Comparison of ENCODE assay signal across 8 mouse cellular contexts in the genomic region with DNA sequence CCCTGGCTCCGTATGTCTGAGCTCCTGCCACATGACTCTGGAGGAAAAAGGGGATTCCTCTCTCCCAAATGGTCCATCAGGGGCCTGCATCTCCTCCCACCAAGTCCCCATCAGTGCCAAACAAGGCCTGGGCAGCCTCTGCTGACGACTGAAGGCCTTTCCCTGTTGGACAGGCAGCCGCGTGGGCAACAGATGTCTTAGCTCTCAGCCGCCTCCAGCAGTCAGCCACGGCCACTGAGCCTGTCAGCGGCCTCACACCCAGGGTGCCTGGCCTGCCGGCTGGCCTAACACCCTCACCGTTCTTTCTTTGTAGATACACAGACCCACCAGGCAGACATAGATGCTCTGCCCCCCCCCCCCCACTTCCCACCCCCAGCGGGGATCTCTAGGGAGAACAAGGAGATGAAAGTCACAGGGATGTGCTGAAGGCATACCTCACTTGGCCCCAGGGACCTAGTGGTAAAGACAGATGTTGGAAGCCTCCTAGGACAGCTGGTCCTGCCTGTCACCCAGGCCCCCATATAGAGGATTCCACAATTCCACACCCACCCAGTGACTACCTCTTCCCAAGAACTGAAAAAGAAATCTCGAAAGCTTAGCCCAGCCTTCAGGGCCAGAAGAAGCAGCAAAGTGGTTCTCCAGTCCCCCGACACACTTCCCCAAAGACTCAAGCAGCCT. TPM values are rescaled to one million over a fixed set of nuclear protein-coding genes. Genes with fewer than 3 reads are reported as not detected.
DNase-seq lines count a peak whose midpoint lies in the region; ATAC-seq lines count a peak whose summit lies in the region.

No protein-coding gene starts in this region.

- peak overlapping the region; percentile 82 for H3K27ac ChIP-seq in embryonic facial prominence, embryonic 15.5 days (replicated peaks)
- H3K27ac ChIP-seq in hindbrain, embryonic 16.5 days (ENCODE audit: low read depth, low read length) = no peak overlapping the region

- peak overlapping the region; percentile 68 for H3K4me3 ChIP-seq in embryonic facial prominence, embryonic 15.5 days (replicated peaks)
- H3K4me3 ChIP-seq in hindbrain, embryonic 16.5 days (ENCODE audit: low read length) = peak overlapping the region; percentile 57

- no peaks in the 10 kb centered on the region for H3K36me3 ChIP-seq in embryonic facial prominence, embryonic 15.5 days
- no peaks in the 10 kb centered on the region for H3K36me3 ChIP-seq in hindbrain, embryonic 16.5 days (ENCODE audit: control insufficient read depth, insufficient read depth, low read length)

- no peaks in the 10 kb centered on the region for H3K9me3 ChIP-seq in embryonic facial prominence, embryonic 15.5 days (replicated peaks)
- H3K9me3 ChIP-seq in hindbrain, embryonic 16.5 days (ENCODE audit: control insufficient read depth, low read length) = no peaks in the 10 kb centered on the region

- peak overlapping the region; percentile 79 for H3K4me2 ChIP-seq in embryonic facial prominence, embryonic 15.5 days (replicated peaks)
- peak overlapping the region; percentile 91 for H3K4me2 ChIP-seq in hindbrain, embryonic 16.5 days (ENCODE audit: low read length)

- intact Hi-C loops in heart, postnatal 36 days (cut with DNase I) = no loop called here

- no peak for ATAC-seq in embryonic facial prominence, embryonic 15.5 days (ENCODE audit: insufficient number of reproducible peaks, low FRiP score, low TSS enrichment, low read depth)
- ATAC-seq in hindbrain, embryonic 16.5 days = no peak
- no peak for ATAC-seq in inflammation-experienced regulatory T-cells, adult 6 months

- peak; percentile 48 to 54 for DNase-seq in heart, adult 18-20 months
- DNase-seq in heart, postnatal 36 days = no peak
- peak; percentile 52 for DNase-seq in mesoderm, embryonic 11.5 days (ENCODE audit: low read depth, low spot score)
- no peak for DNase-seq in right cerebral cortex, adult 2 months (ENCODE audit: low spot score in 2 of 2)
- DNase-seq in adrenal gland, postnatal 25 days = no peak

- peak overlapping the region; percentile 80 for H3K9ac ChIP-seq in embryonic facial prominence, embryonic 15.5 days
- H3K9ac ChIP-seq in hindbrain, embryonic 16.5 days (ENCODE audit: low read depth, low read length) = 0 out of 2 replicates have a peak overlapping the region, but pooled peaks have one; percentile 32

- no peaks in the 10 kb centered on the region for H3K27me3 ChIP-seq in embryonic facial prominence, embryonic 15.5 days
- no peaks in the 10 kb centered on the region for H3K27me3 ChIP-seq in hindbrain, embryonic 16.5 days (replicated peaks; ENCODE audit: control insufficient read depth, insufficient read depth, low read length)

- 12% methylated on average over 12 of the region's 12 CpGs for WGBS in embryonic facial prominence, embryonic 15.5 days
- WGBS in hindbrain, embryonic 16.5 days = 30% methylated on average over 12 of the region's 12 CpGs

- peaks cover 77% of the 10 kb centered on the region for H3K4me1 ChIP-seq in embryonic facial prominence, embryonic 15.5 days
- peaks cover 13% of the 10 kb centered on the region for H3K4me1 ChIP-seq in hindbrain, embryonic 16.5 days (ENCODE audit: control insufficient read depth, insufficient read depth, low read depth, low read length)

RNA-seq across cellular contexts. Expression of gene Pdlim4, which starts 1.4 kb away (rescaled TPM):
- total RNA-seq in heart, adult 18-20 months (2021) = 10 to 100 TPM; 30.2 to 31.9 TPM
- total RNA-seq in heart, postnatal 36 days (2021) = 10 to 100 TPM; 29.4 to 37.1 TPM
- 168 and 169 TPM in 2 replicates for polyA plus RNA-seq in embryonic facial prominence, embryonic 15.5 days (2015; fragmentation: Nextera tagmentation; extraction: Ambion mirVana)
- 37.4 and 38.4 TPM in 2 replicates for polyA plus RNA-seq in hindbrain, embryonic 16.5 days (2015; fragmentation: Nextera tagmentation; extraction: Ambion mirVana)
- polyA plus RNA-seq in inflammation-experienced regulatory T-cells, adult 6 months (2017; shearing (Covaris generic)) = 1 to 10 TPM in 1 of 3 experiments, under 1 TPM in 2; 0.49 to 1.1 (median 0.50) TPM
- total RNA-seq in adrenal gland, postnatal 25 days (2021) = 20.6 and 37.9 TPM in 2 replicates

RNA-seq across cellular contexts. Expression of gene P4ha2, which starts 32.4 kb away (rescaled TPM):
- total RNA-seq in heart, adult 18-20 months (2021) = 10 to 100 TPM; 55.4 to 77.7 TPM
- 10 to 100 TPM; 44.0 to 66.1 TPM for total RNA-seq in heart, postnatal 36 days (2021)
- 123 and 126 TPM in 2 replicates for polyA plus RNA-seq in embryonic facial prominence, embryonic 15.5 days (2015; fragmentation: Nextera tagmentation; extraction: Ambion mirVana)
- polyA plus RNA-seq in hindbrain, embryonic 16.5 days (2015; fragmentation: Nextera tagmentation; extraction: Ambion mirVana) = 12.3 and 15.1 TPM in 2 replicates
- not detected for polyA plus RNA-seq in inflammation-experienced regulatory T-cells, adult 6 months (2017; shearing (Covaris generic))
- 30.0 and 36.7 TPM in 2 replicates for total RNA-seq in adrenal gland, postnatal 25 days (2021)

RNA-seq across cellular contexts. Expression of gene Slc22a4, which starts 39.6 kb away (rescaled TPM):
- 1 to 10 TPM; 4.6 to 5.8 TPM for total RNA-seq in heart, adult 18-20 months (2021)
- total RNA-seq in heart, postnatal 36 days (2021) = 1 to 10 TPM; 4.2 to 4.6 TPM
- polyA plus RNA-seq in embryonic facial prominence, embryonic 15.5 days (2015; fragmentation: Nextera tagmentation; extraction: Ambion mirVana) = 5.6 and 6.1 TPM in 2 replicates
- polyA plus RNA-seq in hindbrain, embryonic 16.5 days (2015; fragmentation: Nextera tagmentation; extraction: Ambion mirVana) = 4.9 and 7.2 TPM in 2 replicates
- polyA plus RNA-seq in inflammation-experienced regulatory T-cells, adult 6 months (2017; shearing (Covaris generic)) = 1 to 10 TPM in 1 of 3 experiments, not detected in 2; 1.1 TPM
- 8.0 and 8.5 TPM in 2 replicates for total RNA-seq in adrenal gland, postnatal 25 days (2021)

Comparison
In these comparisons a context has a peak if more than half of its experiments do, and no peak if none do; other contexts are left out.
1. DNase-seq: peak in heart, adult 18-20 months (2 of 2) and mesoderm, embryonic 11.5 days (single experiment); none in heart, postnatal 36 days (0 of 2), right cerebral cortex, adult 2 months (0 of 2) and adrenal gland, postnatal 25 days (single experiment).